Mouse (Mus musculus) olfactory bulb, adult 2 months (tissue): ENCODE measurements around the gene Uqcc3.

Experiments used
- CTCF ChIP-seq: fragments of 200-500 bp; IDR thresholded peaks from 2 replicates; pipeline ENCODE4 v1.5.1; 2012; ENCODE audit warnings: low read depth, mild to moderate bottlenecking, low read length, moderate library complexity; ENCODE audit not compliant: insufficient read depth
- POLR2A ChIP-seq: fragments of 200-500 bp; IDR thresholded peaks from 2 replicates; pipeline ENCODE4 v1.6.1; 2012; ENCODE audit warnings: mild to moderate bottlenecking, low read depth, low read length, moderate library complexity; ENCODE audit not compliant: insufficient read depth

DNA sequence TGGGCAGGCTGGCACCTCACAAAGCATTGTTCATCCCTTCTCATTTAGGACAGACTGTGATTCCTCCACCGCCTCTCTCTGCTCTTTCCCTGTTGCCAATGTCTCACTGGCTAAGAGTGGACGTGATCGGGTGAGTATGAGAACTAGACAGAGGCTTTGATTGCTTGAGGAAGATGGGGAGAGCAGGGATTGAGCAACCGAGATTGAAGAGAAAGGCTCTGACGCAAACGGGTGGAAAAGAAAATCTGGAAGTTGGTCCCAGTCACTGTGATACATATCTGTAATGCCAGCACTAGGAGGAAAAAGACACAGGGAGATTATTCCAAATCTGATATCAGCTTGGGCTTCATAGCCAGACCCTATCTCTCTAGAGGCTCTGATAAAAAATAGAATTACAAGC lies 37.8 kb downstream of the Uqcc3 start:
- TF ChIP-seq POLR2A, result no peak
- no peak for TF ChIP-seq CTCF
